Mouse (Mus musculus): ENCODE measurements around the gene Bptf.
"Not testable (repeated sequence)": the region's sequence is repeated elsewhere in the genome, so short reads cannot be mapped to it uniquely, and the experiment has no call there.

Gene Bptf

DNA sequence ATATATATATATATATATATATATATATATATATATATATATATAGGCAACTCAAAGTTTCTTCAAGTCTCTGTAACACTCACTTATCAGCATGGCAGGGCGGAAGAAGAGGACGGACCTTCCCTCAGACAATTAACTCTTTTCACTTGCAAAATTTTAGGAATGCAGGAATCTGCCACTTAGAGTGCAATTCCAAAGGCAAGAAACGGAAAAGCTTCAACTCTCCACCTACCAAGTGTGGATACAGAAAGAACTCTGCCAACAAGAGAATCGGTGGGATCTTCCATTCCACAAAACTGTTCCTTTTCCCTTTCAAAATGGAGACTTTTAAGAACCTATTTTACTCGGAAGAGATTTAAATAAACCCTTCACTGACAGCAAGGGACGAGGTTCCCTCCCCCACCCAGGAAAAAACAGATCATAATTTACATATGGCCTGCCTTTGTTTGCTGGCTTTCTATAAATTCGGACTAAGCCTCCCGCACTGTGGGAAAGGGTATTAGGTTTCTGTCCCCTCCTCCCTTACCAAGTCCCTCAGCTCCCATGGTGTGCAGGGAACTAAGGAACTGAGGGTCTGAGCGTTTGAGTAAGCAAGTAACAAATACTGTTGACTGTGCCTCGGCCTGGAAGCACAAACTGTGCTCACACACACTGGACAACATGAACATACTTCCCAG lies 17.9 kb downstream of the Bptf start:
- no peak for DNase-seq (ENCODE audit: low spot score)

DNA sequence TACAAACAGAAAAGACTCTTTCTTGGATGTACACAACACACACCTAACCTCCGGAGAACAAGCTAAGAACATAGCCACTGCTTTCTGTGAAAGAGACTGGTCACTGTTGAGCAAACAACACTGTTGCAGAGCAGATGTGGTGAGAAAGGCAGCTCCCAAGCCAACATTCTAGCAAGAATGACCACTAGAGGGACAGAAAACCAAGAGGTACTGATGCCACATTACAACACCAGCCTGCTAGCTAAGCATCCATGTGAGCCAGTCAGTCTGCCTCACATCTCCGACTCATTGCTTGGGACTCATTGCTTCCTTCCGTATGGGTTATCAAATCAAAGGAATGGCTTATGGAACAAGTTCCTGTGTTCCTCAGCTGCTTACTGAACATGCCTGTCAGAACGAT lies 18.8 kb downstream of the Bptf start:
- no peak for DNase-seq (ENCODE audit: low spot score)

GRCm38 (mm10) chr11:107109669-107110068 lies 22.3 kb downstream of the Bptf start:
- no peak for DNase-seq (ENCODE audit: low spot score)

DNA sequence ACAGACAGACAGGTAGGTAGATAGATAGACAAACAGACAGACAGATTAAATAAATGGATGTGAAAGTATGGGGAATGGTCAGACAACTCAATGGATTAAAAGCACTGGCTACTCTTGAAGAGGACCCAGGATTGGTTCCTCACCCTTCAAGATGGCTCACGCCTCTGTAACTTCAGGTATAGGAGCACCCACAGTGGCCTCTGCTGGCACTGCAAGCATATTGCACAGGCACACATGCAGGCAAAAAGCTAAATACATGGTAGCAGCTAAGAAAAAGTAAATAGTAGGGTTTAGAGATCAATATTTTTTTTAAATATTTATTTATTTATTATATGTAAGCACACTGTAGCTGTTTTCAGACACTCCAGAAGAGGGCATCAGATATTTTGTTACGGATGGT lies 23.0 kb downstream of the Bptf start:
- DNase-seq (ENCODE audit: low spot score), result no peak

DNA sequence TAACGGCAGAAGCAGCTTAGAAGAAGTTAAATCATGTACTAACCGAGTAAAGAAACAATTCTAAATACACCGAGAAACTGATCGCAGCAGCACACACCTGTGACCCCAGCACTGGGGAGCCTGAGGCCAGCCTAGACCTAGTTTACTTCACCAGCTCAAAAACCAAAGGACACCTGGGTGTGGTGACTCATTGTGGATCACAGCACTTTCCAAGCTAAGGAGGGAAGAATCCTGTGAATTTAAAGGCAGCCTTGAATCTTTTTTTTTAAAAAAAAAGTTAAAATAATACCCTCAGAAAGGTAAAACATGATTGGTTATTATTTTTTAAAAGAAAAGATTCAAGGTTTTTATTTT lies 24.2 kb downstream of the Bptf start:
- no peak for DNase-seq (ENCODE audit: low spot score)

GRCm38 (mm10) chr11:107106978-107107724 lies 24.8 kb downstream of the Bptf start:
- no peak for DNase-seq (ENCODE audit: low spot score)

- no peak for DNase-seq (ENCODE audit: low spot score)
Observed at GRCm38 (mm10) chr11:107106461-107106860, 25.5 kb downstream of the Bptf start.

DNA sequence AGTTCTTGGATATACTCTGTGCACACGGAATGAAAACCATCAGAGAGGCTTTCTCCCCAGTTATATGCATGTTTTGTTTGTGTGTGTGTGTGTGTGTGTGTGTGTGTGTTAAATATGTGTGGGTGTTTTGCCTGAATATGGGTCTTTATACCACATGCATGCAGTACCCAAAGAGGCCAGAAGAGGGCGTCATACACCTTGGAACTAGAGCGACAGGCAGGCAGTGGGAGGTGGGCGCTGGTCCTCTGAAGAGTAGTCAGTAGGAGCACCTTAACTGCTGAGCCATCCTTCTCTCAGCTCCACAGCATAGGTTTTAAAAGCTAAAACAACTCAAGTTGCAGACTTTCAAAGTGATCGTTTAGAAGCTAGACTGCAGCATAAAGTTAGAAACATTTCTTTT lies 26.7 kb downstream of the Bptf start:
- peak; percentile 52 for DNase-seq (ENCODE audit: low spot score)

GRCm38 (mm10) chr11:107103736-107104135 lies 28.2 kb downstream of the Bptf start:
- DNase-seq (ENCODE audit: low spot score), result no peak

DNA sequence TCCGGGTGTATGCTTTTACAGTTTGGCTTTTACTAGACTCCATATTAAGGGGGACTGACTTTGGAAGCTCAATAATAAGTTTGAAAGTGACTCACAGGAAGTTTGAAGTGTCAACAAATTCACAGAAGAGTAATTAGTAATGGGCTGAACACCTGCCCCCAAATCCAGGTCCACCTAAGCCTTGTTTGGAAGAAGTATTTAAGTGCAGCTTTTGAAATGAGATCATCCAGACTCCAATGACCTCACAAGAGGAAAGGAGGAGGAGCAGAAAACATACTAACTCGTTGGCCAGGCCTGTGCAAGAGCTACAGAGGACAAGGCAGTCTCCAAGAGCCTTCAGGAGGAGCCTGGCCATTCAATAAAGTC lies 28.7 kb downstream of the Bptf start:
- DNase-seq (ENCODE audit: low spot score), result no peak

DNA sequence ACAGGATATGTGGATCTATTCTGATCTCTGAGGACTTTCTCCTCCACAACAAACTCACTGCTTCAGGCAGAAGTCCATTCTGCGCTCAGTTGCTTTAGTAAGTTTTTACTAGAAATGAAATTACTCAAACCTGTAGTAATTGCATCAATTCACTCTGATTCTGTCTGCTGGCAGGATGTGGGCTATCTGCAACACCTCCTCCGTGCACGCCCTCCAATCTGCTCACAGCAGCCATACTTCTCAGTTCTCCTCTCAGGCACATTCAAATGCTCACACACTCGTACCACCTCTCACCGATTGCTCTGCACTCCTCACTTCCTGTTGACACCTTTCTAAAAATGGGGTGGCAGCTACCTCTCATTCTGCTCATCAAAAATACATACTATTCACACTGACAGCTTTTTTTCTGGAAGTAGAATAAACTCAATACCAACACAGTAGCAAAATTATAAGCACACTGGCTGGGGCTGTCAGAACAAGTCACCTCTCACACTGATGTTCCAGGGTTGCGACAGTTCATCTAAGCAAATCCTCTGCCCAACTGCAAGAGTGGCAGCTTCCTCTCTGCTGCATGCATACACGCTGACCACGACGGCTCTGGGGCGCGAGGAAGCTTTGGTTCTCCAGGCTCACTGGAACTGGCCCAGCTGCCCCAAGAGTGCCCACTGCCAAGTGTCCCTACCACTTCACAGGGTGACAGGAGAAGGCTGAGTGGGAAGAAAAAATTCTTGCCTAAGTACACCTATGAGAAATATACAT lies 29.3 kb downstream of the Bptf start:
- DNase-seq (ENCODE audit: low spot score), result no peak

- no peak for DNase-seq (ENCODE audit: low spot score)
Observed at GRCm38 (mm10) chr11:107096973-107097372, 35.0 kb downstream of the Bptf start.

DNA sequence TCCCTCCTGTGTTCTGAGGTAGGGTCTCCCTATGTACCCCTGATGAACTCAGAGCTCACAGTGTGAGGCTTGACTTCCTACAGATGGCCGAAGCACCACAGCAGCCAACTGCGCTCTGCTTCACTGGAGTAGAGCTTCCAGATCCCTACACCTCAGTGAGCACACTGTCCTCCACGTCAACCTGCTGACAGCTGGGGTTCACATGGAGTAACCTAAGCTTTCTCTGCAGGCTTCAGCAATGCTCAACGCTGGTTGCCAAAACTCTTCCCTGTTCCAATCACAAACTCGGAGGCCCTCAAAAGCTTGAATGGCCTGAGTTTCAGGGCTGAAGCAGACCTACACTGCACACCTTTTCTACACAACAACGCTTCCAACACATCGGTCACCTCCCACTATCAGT lies 38.1 kb downstream of the Bptf start:
- no peak for DNase-seq (ENCODE audit: low spot score)

GRCm38 (mm10) chr11:107092637-107093036 lies 39.3 kb downstream of the Bptf start:
- DNase-seq (ENCODE audit: low spot score), result no peak

DNA sequence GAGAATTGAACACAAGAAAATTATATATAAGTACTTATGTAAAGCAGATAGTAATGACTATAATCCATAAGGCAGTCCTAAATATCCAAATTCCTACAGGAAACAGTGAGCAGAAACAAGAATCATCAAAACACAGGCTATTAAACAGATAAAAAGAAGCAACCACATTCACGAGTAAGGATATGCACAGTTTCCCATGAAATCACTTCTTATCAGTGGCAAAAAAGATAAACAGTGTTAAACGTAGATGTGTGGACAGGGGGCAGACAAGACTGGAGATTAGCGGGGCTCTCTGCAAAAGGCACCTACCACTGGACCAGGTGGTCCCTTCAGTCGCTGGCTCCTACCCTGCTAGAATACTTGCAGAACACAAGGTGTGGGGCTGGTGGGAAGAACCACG lies 46.1 kb downstream of the Bptf start:
- DNase-seq (ENCODE audit: low spot score), result no peak

DNA sequence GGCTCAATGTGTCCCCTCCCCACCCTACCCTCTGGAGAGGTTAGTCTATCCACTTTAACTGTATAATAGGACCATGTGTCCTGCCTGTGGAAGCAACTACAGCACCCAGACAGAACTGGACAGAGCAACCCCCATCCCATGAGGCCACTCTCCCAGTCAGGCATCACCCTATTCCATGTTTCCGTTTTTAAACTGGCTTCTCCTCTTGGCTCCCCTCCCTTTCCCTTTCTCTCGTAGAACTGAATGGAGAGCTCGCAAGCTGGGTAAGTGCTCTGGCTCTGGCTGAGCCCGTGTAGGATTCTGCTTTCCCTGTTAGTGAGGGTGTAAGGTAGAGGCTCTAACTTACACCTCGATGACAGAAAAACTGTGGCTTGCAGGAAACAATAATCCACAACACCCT lies 48.4 kb downstream of the Bptf start:
- DNase-seq (ENCODE audit: low spot score), result no peak

DNA sequence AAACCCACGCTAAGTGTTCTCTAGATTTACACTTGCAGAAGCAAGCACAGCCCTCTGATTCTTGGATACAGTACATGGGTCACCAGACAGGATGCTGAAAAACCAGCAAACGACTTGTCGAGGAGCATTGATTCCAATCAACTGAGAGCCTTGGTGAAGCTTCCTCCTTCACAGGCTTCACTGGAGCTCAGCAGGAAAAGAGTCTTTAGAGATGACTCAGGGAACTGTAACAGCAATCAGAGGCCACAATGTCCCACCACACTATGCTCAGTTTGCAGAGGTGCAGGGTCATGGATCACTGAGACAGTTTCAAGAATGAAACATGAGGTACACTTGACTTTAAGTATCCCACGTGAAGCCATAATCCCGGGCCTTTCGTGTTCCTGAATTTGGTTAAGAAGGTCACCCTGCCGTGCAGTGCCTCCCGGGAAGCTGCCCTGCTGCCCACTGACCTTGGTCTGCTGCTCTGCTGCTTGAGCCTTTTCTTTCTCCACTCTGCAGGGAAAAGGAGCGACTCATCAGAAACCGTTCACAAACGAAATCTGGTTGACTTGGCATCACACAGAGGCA lies 66.6 kb downstream of the Bptf start:
- no peak for DNase-seq (ENCODE audit: low spot score)

DNA sequence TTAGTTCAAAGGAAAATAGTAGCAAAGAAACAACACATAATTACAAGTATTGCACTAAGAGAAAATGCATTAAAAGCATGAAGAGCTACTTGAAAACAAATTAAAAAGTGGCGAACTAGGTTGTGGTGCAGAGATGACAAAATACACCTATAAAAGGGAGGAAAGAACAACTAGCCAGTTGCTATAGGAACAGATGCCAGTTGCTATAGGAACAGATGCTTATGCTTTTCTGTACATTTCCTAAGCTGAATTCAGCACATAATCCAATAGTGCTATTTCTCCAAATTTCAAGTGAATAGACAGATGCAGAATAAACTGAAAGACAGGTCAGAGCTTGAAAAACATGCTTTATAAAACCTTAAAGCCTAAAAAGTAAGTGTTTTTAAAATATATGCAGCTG lies 67.3 kb downstream of the Bptf start:
- DNase-seq (ENCODE audit: low spot score), result no peak

DNA sequence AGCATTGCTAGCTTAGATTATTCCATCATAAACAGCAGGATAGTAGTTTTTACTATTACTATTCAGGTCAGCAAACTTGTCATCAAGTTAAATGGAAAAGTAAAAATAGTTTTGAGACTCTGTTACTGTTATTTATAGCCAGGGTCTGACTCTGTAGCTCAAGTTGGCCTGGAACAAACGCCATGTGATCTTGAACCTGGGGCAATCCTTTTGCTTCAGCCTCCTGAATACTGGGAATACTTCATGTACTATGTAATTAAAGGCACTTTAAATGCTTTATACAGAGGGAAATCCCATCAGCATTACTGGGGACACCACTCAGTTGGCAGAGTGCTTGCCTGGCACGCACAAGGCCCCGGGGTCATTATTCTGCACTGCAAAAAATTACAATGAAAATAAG lies 68.9 kb downstream of the Bptf start:
- DNase-seq (ENCODE audit: low spot score), result no peak

GRCm38 (mm10) chr11:107060941-107061340 lies 71.0 kb downstream of the Bptf start:
- no peak for DNase-seq (ENCODE audit: low spot score)

DNA sequence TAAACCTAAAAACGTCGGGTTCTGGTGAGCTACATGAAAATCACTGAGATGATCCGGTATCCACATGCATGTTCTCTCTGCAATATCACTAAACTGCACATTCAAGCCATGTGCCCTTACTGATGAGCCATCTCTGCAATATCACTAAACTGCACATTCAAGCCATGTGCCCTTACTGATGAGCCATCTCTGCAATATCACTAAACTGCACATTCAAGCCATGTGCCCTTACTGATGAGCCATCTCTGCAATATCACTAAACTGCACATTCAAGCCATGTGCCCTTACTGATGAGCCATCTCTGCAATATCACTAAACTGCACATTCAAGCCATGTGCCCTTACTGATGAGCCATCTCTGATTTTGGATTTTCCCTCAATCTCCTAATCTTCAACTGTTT lies 72.3 kb downstream of the Bptf start:
- not testable (repeated sequence) for DNase-seq (ENCODE audit: low spot score)

GRCm38 (mm10) chr11:107057391-107057790 lies 74.5 kb downstream of the Bptf start:
- DNase-seq (ENCODE audit: low spot score), result no peak

GRCm38 (mm10) chr11:107054870-107055269 lies 77.1 kb downstream of the Bptf start:
- no peak for DNase-seq (ENCODE audit: low spot score)
